Mouse (Mus musculus): ENCODE results near the gene Dach1.

- TF ChIP-seq POLR2A (IDR thresholded peaks at IDR 0.05; ENCODE audit: extremely low read depth, insufficient read depth, low read length) (no peak), CTCF (IDR thresholded peaks at IDR 0.05; ENCODE audit: extremely low read depth, insufficient read depth, low read length) (no peak)
These were observed 1.3 kb downstream of the Dach1 start for GRCm38 (mm10) chr14:98168039-98168907.
